In the genomic region with DNA sequence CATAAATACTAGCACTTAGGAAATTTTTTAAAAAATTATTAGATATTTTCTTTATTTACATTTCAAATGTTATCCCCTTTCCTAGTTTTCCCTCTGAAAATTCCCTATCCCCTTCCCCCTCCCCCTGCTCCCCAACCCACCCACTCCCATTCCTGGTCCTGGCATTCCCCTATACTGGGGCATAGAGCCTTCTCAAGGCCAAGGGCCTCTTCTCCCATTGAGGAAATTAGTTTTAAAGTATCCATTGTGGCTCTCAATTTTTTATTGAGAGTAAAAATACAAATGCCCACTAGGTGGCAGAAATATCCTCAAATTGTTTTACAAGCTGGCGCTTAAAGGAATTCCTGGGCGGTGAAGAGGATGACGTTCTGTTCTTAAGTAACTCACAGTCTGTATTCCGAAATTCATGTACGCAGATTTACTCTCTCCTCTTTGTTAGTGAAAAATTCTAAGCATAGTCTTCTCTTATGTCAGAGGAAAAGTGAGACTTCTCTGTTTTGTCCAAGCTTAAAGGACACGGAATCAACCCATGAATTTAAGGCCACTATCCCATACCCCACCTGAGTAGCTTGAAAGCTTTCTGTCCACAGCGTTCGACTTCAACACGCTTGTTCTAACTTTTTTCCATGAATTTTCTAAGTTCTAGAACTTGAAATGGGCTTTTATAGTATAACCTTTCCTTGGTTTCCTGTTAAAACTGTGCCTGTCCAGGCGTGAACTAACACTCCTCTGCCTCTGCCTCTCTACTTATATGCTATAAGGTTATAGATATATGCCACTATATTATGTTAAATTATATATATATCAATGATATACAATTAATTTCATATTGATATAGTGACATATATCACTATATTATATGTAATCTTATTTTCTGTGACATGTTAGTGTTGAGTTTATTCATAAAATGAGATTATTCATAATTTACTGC, we compare ENCODE assay signal across 10 mouse cellular contexts. TPM values are rescaled to one million over a fixed set of nuclear protein-coding genes. Genes with fewer than 3 reads are reported as not detected.
DNase-seq lines count a peak whose midpoint lies in the region; ATAC-seq and TF ChIP-seq lines count a peak whose summit lies in the region.
"Had no signal": no experiment of that assay in that cellular context is flagged by ENCODE, and none has a peak within 500 bp of the region (broad histone marks: within the 10 kb centered on the region; RNA-seq: fewer than 3 reads in every experiment).

No protein-coding gene starts in this region.

- ATAC-seq in embryonic facial prominence, embryonic 11.5 days (replicated peaks; ENCODE audit: insufficient number of reproducible peaks, low FRiP score, low TSS enrichment, low read depth), result no peak
- ATAC-seq in liver, embryonic 12.5 days, result no peak
- peak; percentile 78 for ATAC-seq in forebrain, embryonic 13.5 days

- H3K4me1 ChIP-seq in embryonic facial prominence, embryonic 11.5 days (ENCODE audit: control insufficient read depth, insufficient read depth, low read length), result no peaks in the 10 kb centered on the region
- peaks cover 2% of the 10 kb centered on the region for H3K4me1 ChIP-seq in embryonic facial prominence, embryonic 10.5 days
- no peaks in the 10 kb centered on the region for H3K4me1 ChIP-seq in liver, adult 2 months (ENCODE audit: control insufficient read depth, insufficient read depth, low read length)
- no peaks in the 10 kb centered on the region for H3K4me1 ChIP-seq in liver, embryonic 12.5 days
- 0 out of 2 replicates have a peak, but pooled peaks cover 2% of the 10 kb centered on the region for H3K4me1 ChIP-seq in forebrain, embryonic 13.5 days

- peak; percentile 86 for DNase-seq in embryonic facial prominence, embryonic 11.5 days (ENCODE audit: low spot score)
- DNase-seq in embryonic facial prominence, embryonic 10.5 days (ENCODE audit: low spot score), result no peak
- DNase-seq in liver, adult 2 months (ENCODE audit: extremely low read depth, low read depth, low spot score), result peak; percentile 55
- peak; percentile 82 for DNase-seq in lung, postnatal 36 days
- DNase-seq in urinary bladder, adult 2 months (ENCODE audit: low spot score), result no peak
- no peak for DNase-seq in thymus, postnatal 36 days

- H3K4me3 ChIP-seq in embryonic facial prominence, embryonic 11.5 days (ENCODE audit: low read depth, low read length), result no peak overlapping the region
- H3K4me3 ChIP-seq in embryonic facial prominence, embryonic 10.5 days, result no peak overlapping the region
- H3K4me3 ChIP-seq in liver, adult 2 months (ENCODE audit: insufficient read depth, low read depth, low read length), result no peak overlapping the region
- no peak overlapping the region for H3K4me3 ChIP-seq in liver, embryonic 12.5 days
- H3K4me3 ChIP-seq in forebrain, embryonic 13.5 days, result no peak overlapping the region

- no peak overlapping the region for H3K4me2 ChIP-seq in embryonic facial prominence, embryonic 11.5 days (ENCODE audit: low read depth, low read length)
- no peak overlapping the region for H3K4me2 ChIP-seq in liver, embryonic 12.5 days
- no peak overlapping the region for H3K4me2 ChIP-seq in forebrain, embryonic 13.5 days

- H3K79me2 ChIP-seq in liver, adult 2 months (ENCODE audit: control insufficient read depth, insufficient read depth, low read length), result no peaks in the 10 kb centered on the region

- no peak overlapping the region for H3K27ac ChIP-seq in embryonic facial prominence, embryonic 11.5 days (replicated peaks; ENCODE audit: low read depth, low read length)
- H3K27ac ChIP-seq in embryonic facial prominence, embryonic 10.5 days (replicated peaks), result no peak overlapping the region
- no peak overlapping the region for H3K27ac ChIP-seq in liver, adult 2 months (replicated peaks; ENCODE audit: insufficient read depth, low read depth, low read length)
- H3K27ac ChIP-seq in liver, embryonic 12.5 days, result no peak overlapping the region
- H3K27ac ChIP-seq in forebrain, embryonic 13.5 days, result no peak overlapping the region

- WGBS in embryonic facial prominence, embryonic 11.5 days, result 47% methylated on average over 10 of the region's 10 CpGs
- WGBS in embryonic facial prominence, embryonic 10.5 days, result 44% methylated on average over 10 of the region's 10 CpGs
- 35% methylated on average over 10 of the region's 10 CpGs for WGBS in liver, adult 2 months
- WGBS in liver, embryonic 12.5 days (ENCODE audit: insufficient replicate concordance), result 44% methylated on average over 10 of the region's 10 CpGs
- WGBS in forebrain, embryonic 13.5 days, result 42% methylated on average over 10 of the region's 10 CpGs

- no peaks in the 10 kb centered on the region for H3K36me3 ChIP-seq in embryonic facial prominence, embryonic 11.5 days (replicated peaks; ENCODE audit: control insufficient read depth, insufficient read depth, low read depth, low read length)
- no peaks in the 10 kb centered on the region for H3K36me3 ChIP-seq in embryonic facial prominence, embryonic 10.5 days (replicated peaks)
- no peaks in the 10 kb centered on the region for H3K36me3 ChIP-seq in liver, adult 2 months (ENCODE audit: control insufficient read depth, insufficient read depth, low read length)
- no peaks in the 10 kb centered on the region for H3K36me3 ChIP-seq in liver, embryonic 12.5 days
- no peaks in the 10 kb centered on the region for H3K36me3 ChIP-seq in forebrain, embryonic 13.5 days (ENCODE audit: poor library complexity, severe bottlenecking)

- TF ChIP-seq CTCF in liver, adult 2 months (IDR thresholded peaks at IDR 0.05; ENCODE audit: low read depth, low read length), result 0 out of 2 replicates have a peak, but pooled peaks have one; percentile 8

- H3K27me3 ChIP-seq in embryonic facial prominence, embryonic 11.5 days (ENCODE audit: control insufficient read depth, insufficient read depth, low read length), result no peaks in the 10 kb centered on the region
- peaks cover 14% of the 10 kb centered on the region for H3K27me3 ChIP-seq in embryonic facial prominence, embryonic 10.5 days (replicated peaks; ENCODE audit: low read depth, poor library complexity, severe bottlenecking)
- peaks cover under 1% of the 10 kb centered on the region; the same call in 1 of the 2 replicates for H3K27me3 ChIP-seq in liver, adult 2 months (ENCODE audit: control insufficient read depth, insufficient read depth, low read length)
- H3K27me3 ChIP-seq in liver, embryonic 12.5 days (replicated peaks), result peaks cover 10% of the 10 kb centered on the region
- H3K27me3 ChIP-seq in forebrain, embryonic 13.5 days, result peaks cover 6% of the 10 kb centered on the region; the same call in 1 of the 2 replicates

- no peak for TF ChIP-seq POLR2A in liver, adult 2 months (IDR thresholded peaks at IDR 0.05; ENCODE audit: extremely low read depth, insufficient read depth, low read length)

- H3K9ac ChIP-seq in embryonic facial prominence, embryonic 11.5 days (replicated peaks; ENCODE audit: low read length), result no peak overlapping the region
- no peak overlapping the region for H3K9ac ChIP-seq in liver, adult 2 months (ENCODE audit: low read depth, low read length)
- no peak overlapping the region for H3K9ac ChIP-seq in liver, embryonic 12.5 days
- H3K9ac ChIP-seq in forebrain, embryonic 13.5 days, result no peak overlapping the region

- no peaks in the 10 kb centered on the region for H3K9me3 ChIP-seq in embryonic facial prominence, embryonic 11.5 days (replicated peaks; ENCODE audit: control insufficient read depth, low read length)
- no peaks in the 10 kb centered on the region for H3K9me3 ChIP-seq in embryonic facial prominence, embryonic 10.5 days
- no peaks in the 10 kb centered on the region for H3K9me3 ChIP-seq in liver, embryonic 12.5 days (replicated peaks)
- H3K9me3 ChIP-seq in forebrain, embryonic 13.5 days (replicated peaks), result no peaks in the 10 kb centered on the region

RNA-seq across cellular contexts. Expression of a gene that starts 4.9 kb away (rescaled TPM):
- polyA plus RNA-seq in embryonic facial prominence, embryonic 11.5 days (2014; fragmentation: Nextera tagmentation; extraction: Ambion mirVana), result 3.0 and 3.3 TPM in 2 replicates
- 2.2 and 2.3 TPM in 2 replicates for polyA plus RNA-seq in embryonic facial prominence, embryonic 10.5 days (2016; fragmentation: Nextera tagmentation; extraction: Ambion mirVana)
- not detected in 2 replicates for total RNA-seq in liver, adult 2 months (2014; rRNA removed)
- not detected in 2 replicates for polyA plus RNA-seq in liver, adult 2 months (2012; rRNA removed)
- 0.33 TPM in 1 of 2 replicates, not detected in the other for polyA plus RNA-seq in liver, embryonic 12.5 days (2016; fragmentation: Nextera tagmentation; extraction: Ambion mirVana)
- 2.6 and 3.2 TPM in 2 replicates for polyA plus RNA-seq in forebrain, embryonic 13.5 days (2015; fragmentation: Nextera tagmentation; extraction: Ambion mirVana)
- 0.21 TPM in 1 of 2 replicates, not detected in the other for polyA plus RNA-seq in urinary bladder, adult 2 months (2012; rRNA removed)
- total RNA-seq: ES-E14 had no signal
- polyA plus RNA-seq: testis, adult 2 months had no signal

RNA-seq across cellular contexts. Expression of a gene that starts 36.0 kb away (rescaled TPM):
- not detected in 2 replicates for polyA plus RNA-seq in embryonic facial prominence, embryonic 11.5 days (2014; fragmentation: Nextera tagmentation; extraction: Ambion mirVana)
- polyA plus RNA-seq in embryonic facial prominence, embryonic 10.5 days (2016; fragmentation: Nextera tagmentation; extraction: Ambion mirVana), result 0.10 and 0.13 TPM in 2 replicates
- not detected in 2 replicates for total RNA-seq in liver, adult 2 months (2014; rRNA removed)
- not detected in 2 replicates for polyA plus RNA-seq in liver, adult 2 months (2012; rRNA removed)
- polyA plus RNA-seq in liver, embryonic 12.5 days (2016; fragmentation: Nextera tagmentation; extraction: Ambion mirVana), result 0.10 TPM in 1 of 2 replicates, not detected in the other
- not detected in 2 replicates for polyA plus RNA-seq in forebrain, embryonic 13.5 days (2015; fragmentation: Nextera tagmentation; extraction: Ambion mirVana)
- polyA plus RNA-seq in urinary bladder, adult 2 months (2012; rRNA removed), result not detected in 2 replicates
- total RNA-seq: ES-E14 had no signal

Comparison
In these comparisons a context has a peak if more than half of its experiments do, and no peak if none do; other contexts are left out.
1. DNase-seq: peak in embryonic facial prominence, embryonic 11.5 days (single experiment), liver, adult 2 months (single experiment) and lung, postnatal 36 days (single experiment); none in embryonic facial prominence, embryonic 10.5 days (single experiment), urinary bladder, adult 2 months (single experiment) and thymus, postnatal 36 days (0 of 2).